ENCODE assay signal across 12 mouse cellular contexts in genomic region chr9:65787829-65788344, GRCm38 (mm10). TPM values are rescaled to one million over a fixed set of nuclear protein-coding genes. Genes with fewer than 3 reads are reported as not detected.
DNase-seq lines count a peak whose midpoint lies in the region; ATAC-seq and TF ChIP-seq lines count a peak whose summit lies in the region.
"Had no signal": no experiment of that assay in that cellular context is flagged by ENCODE, and none has a peak within 500 bp of the region (broad histone marks: within the 10 kb centered on the region; RNA-seq: fewer than 3 reads in every experiment).

No protein-coding gene starts in this region.

- H3K27ac ChIP-seq in heart, embryonic 12.5 days (ENCODE audit: poor library complexity, severe bottlenecking): peak overlapping the region; percentile 82
- H3K27ac ChIP-seq in lung, embryonic 15.5 days: peak overlapping the region; percentile 22
- H3K27ac ChIP-seq in liver, embryonic 12.5 days: peak overlapping the region; percentile 79
- H3K27ac ChIP-seq in olfactory bulb, adult 2 months (ENCODE audit: insufficient read depth, low read depth, low read length): peak overlapping the region; percentile 94

- no peaks in the 10 kb centered on the region for H3K9me3 ChIP-seq in heart, embryonic 12.5 days (replicated peaks)
- H3K9me3 ChIP-seq in lung, embryonic 15.5 days: no peaks in the 10 kb centered on the region
- no peaks in the 10 kb centered on the region for H3K9me3 ChIP-seq in liver, embryonic 12.5 days (replicated peaks)

- no peak for TF ChIP-seq CTCF in lung, adult 2 months (IDR thresholded peaks at IDR 0.05; ENCODE audit: insufficient read depth, low read length)
- TF ChIP-seq CTCF in olfactory bulb, adult 2 months (IDR thresholded peaks at IDR 0.05; ENCODE audit: insufficient read depth, low read depth, low read length): no peak

- no peaks in the 10 kb centered on the region for H3K36me3 ChIP-seq in heart, embryonic 12.5 days
- H3K36me3 ChIP-seq in lung, embryonic 15.5 days: no peaks in the 10 kb centered on the region
- peaks cover 6% of the 10 kb centered on the region; the same call in 1 of the 2 replicates for H3K36me3 ChIP-seq in liver, embryonic 12.5 days

- TF ChIP-seq POLR2A in lung, adult 2 months (IDR thresholded peaks at IDR 0.05; ENCODE audit: borderline replicate concordance, extremely low read depth, low read depth, low read length): no peak
- no peak for TF ChIP-seq POLR2A in olfactory bulb, adult 2 months (IDR thresholded peaks at IDR 0.05; ENCODE audit: insufficient read depth, low read depth, low read length)

- DNase-seq in heart, adult 18-20 months: no peak
- DNase-seq in lung, adult 2 months: no peak
- DNase-seq in thymus, postnatal 36 days: no peak
- no peak for DNase-seq in adrenal gland, postnatal 25 days
- DNase-seq: right cerebral cortex, postnatal 4 days; thymus, postnatal 4 days had no signal

- H3K9ac ChIP-seq in heart, embryonic 12.5 days: peak overlapping the region; percentile 55; the same call in 1 of the 2 replicates
- no peak overlapping the region for H3K9ac ChIP-seq in lung, embryonic 15.5 days
- 0 out of 2 replicates have a peak overlapping the region, but pooled peaks have one; percentile 37 for H3K9ac ChIP-seq in liver, embryonic 12.5 days

- peak overlapping the region; percentile 54 for H3K4me2 ChIP-seq in heart, embryonic 12.5 days
- no peak overlapping the region for H3K4me2 ChIP-seq in lung, embryonic 15.5 days
- H3K4me2 ChIP-seq in liver, embryonic 12.5 days: peak overlapping the region; percentile 60

- peaks cover 63% of the 10 kb centered on the region for H3K4me1 ChIP-seq in heart, embryonic 12.5 days (replicated peaks)
- peaks cover 38% of the 10 kb centered on the region for H3K4me1 ChIP-seq in lung, embryonic 15.5 days
- H3K4me1 ChIP-seq in lung, adult 2 months (ENCODE audit: control insufficient read depth, insufficient read depth, low read length): peaks cover 21% of the 10 kb centered on the region
- H3K4me1 ChIP-seq in liver, embryonic 12.5 days: peaks cover 80% of the 10 kb centered on the region
- H3K4me1 ChIP-seq in olfactory bulb, adult 2 months (ENCODE audit: control insufficient read depth, insufficient read depth, low read length): peaks cover 15% of the 10 kb centered on the region

- ATAC-seq in heart, embryonic 12.5 days (ENCODE audit: insufficient number of reproducible peaks, low FRiP score): no peak
- no peak for ATAC-seq in lung, embryonic 15.5 days (ENCODE audit: borderline replicate concordance, extremely low read depth, low FRiP score, low TSS enrichment)
- no peak for ATAC-seq in liver, embryonic 12.5 days
- ATAC-seq: activated CD4-positive, CD25-positive, alpha-beta regulatory T cell, adult 4 months; CD4-positive, CD25-positive, alpha-beta regulatory T cell, adult 4 months had no signal

- H3K27me3 ChIP-seq in heart, embryonic 12.5 days (replicated peaks): no peaks in the 10 kb centered on the region
- H3K27me3 ChIP-seq in lung, embryonic 15.5 days: no peaks in the 10 kb centered on the region
- no peaks in the 10 kb centered on the region for H3K27me3 ChIP-seq in liver, embryonic 12.5 days (replicated peaks)

- H3K4me3 ChIP-seq in heart, embryonic 12.5 days: no peak overlapping the region
- no peak overlapping the region for H3K4me3 ChIP-seq in lung, embryonic 15.5 days
- H3K4me3 ChIP-seq in lung, adult 2 months (replicated peaks; ENCODE audit: extremely low read depth, low read depth, low read length): no peak overlapping the region
- no peak overlapping the region for H3K4me3 ChIP-seq in liver, embryonic 12.5 days
- no peak overlapping the region for H3K4me3 ChIP-seq in olfactory bulb, adult 2 months (ENCODE audit: insufficient read depth, low read depth, low read length)

- 37% methylated on average over 4 of the region's 4 CpGs for WGBS in heart, embryonic 12.5 days
- 50% methylated on average over 4 of the region's 4 CpGs for WGBS in lung, embryonic 15.5 days
- 59% methylated on average over 4 of the region's 4 CpGs for whole genome bisulfite sequencing in lung, adult 2 months
- WGBS in liver, embryonic 12.5 days (ENCODE audit: insufficient replicate concordance): 32% methylated on average over 4 of the region's 4 CpGs
- WGBS in olfactory bulb, adult 2 months: 40% methylated on average over 4 of the region's 4 CpGs

RNA-seq across cellular contexts. Expression of gene Zfp609, which starts 39.5 kb away (rescaled TPM):
- polyA plus RNA-seq in heart, embryonic 12.5 days (2016; fragmentation: Nextera tagmentation; extraction: Ambion mirVana): 7.1 and 7.6 TPM in 2 replicates
- 10 to 100 TPM; 19.2 to 22.4 TPM for total RNA-seq in heart, adult 18-20 months (2021)
- polyA plus RNA-seq in lung, embryonic 15.5 days (2015; fragmentation: Nextera tagmentation; extraction: Ambion mirVana): 6.2 and 6.4 TPM in 2 replicates
- polyA plus RNA-seq in lung, adult 2 months (2012; rRNA removed): 8.3 and 11.7 TPM in 2 replicates
- 3.3 and 3.8 TPM in 2 replicates for polyA plus RNA-seq in liver, embryonic 12.5 days (2016; fragmentation: Nextera tagmentation; extraction: Ambion mirVana)
- polyA plus RNA-seq in olfactory bulb, adult 2 months (2012; ENCODE audit: insufficient read depth, insufficient read length, low replicate concordance, missing spikeins): not detected in 2 replicates
- total RNA-seq in adrenal gland, postnatal 25 days (2021): 35.1 and 35.7 TPM in 2 replicates

Comparison
In these comparisons a context has a peak if more than half of its experiments do, and no peak if none do; other contexts are left out.
1. H3K27ac ChIP-seq: peak in every context shown above with its lines; median percentile 94 in olfactory bulb, adult 2 months; 82 in heart, embryonic 12.5 days; 79 in liver, embryonic 12.5 days; 22 in lung, embryonic 15.5 days.